Mouse (Mus musculus) MEL (cell line): ENCODE data around the gene Htr6. TPM values are rescaled to one million over a fixed set of nuclear protein-coding genes. Genes with fewer than 3 reads are reported as not detected.

Experiments used
- DNase-seq: peaks from one replicate; pipeline ENCODE4 v3.0.0; 2011; ENCODE audit warnings: low read depth, low spot score
- H3K27ac ChIP-seq: 2 replicates; pipeline ENCODE4 v1.5.1; 2012; ENCODE audit warnings: low read depth, mild to moderate bottlenecking, control low read depth, low read length, moderate library complexity; ENCODE audit not compliant: control insufficient read depth
- H3K27me3 ChIP-seq, 2 experiments: fragments of 150-350 bp in 1 of 2; sonication (generic) in 1 of 2; 2 replicates each; pipeline ENCODE4 v1.6.1; 2012; ENCODE audit warnings: low read length in 2 of 2, mild to moderate bottlenecking in 2 of 2, improper control_type of control experiment in 1 of 2, moderate library complexity in 1 of 2; ENCODE audit not compliant: insufficient read depth in 2 of 2, control insufficient read depth in 1 of 2
- H3K36me3 ChIP-seq, 2 experiments: 2 replicates each; pipeline ENCODE4 v1.6.1; 2012 to 2014; ENCODE audit warnings: low read length in 2 of 2, improper control_type of control experiment in 1 of 2, inconsistent platforms in 1 of 2, mild to moderate bottlenecking in 1 of 2; ENCODE audit not compliant: insufficient read depth in 2 of 2, control insufficient read depth in 1 of 2
- H3K4me1 ChIP-seq, 2 experiments: fragments of 150-350 bp in 1 of 2; sonication (generic) in 1 of 2; 2 replicates each; pipeline ENCODE4 v1.6.1; 2012; ENCODE audit warnings: low read length in 2 of 2, improper control_type of control experiment in 1 of 2, mild to moderate bottlenecking in 1 of 2; ENCODE audit not compliant: insufficient read depth in 2 of 2, control insufficient read depth in 1 of 2
- H3K4me3 ChIP-seq, 2 experiments: fragments of 150-350 bp in 1 of 2; sonication (generic) in 1 of 2; 2 replicates each; pipeline ENCODE4 v1.5.1; 2012; ENCODE audit warnings: low read depth in 2 of 2, low read length in 2 of 2, mild to moderate bottlenecking in 2 of 2, moderate library complexity in 2 of 2, control low read depth in 1 of 2, improper control_type of control experiment in 1 of 2; ENCODE audit not compliant: control insufficient read depth in 1 of 2, insufficient read depth in 1 of 2
- H3K79me2 ChIP-seq: 2 replicates; pipeline ENCODE4 v1.6.1; 2012; ENCODE audit warnings: mild to moderate bottlenecking, low read length, moderate library complexity; ENCODE audit not compliant: control insufficient read depth, poor library complexity, insufficient read depth
- H3K9ac ChIP-seq: 2 replicates; pipeline ENCODE4 v1.6.1; 2012; ENCODE audit warnings: low read depth, mild to moderate bottlenecking, control low read depth, low read length, moderate library complexity; ENCODE audit not compliant: control insufficient read depth, poor library complexity, severe bottlenecking
- H3K9me3 ChIP-seq: fragments of 150-350 bp; sonication (generic); replicated peaks from 2 replicates; pipeline ENCODE4 v1.6.1; 2012; ENCODE audit warnings: mild to moderate bottlenecking, low read length, improper control_type of control experiment, moderate library complexity; ENCODE audit not compliant: insufficient read depth
- ELF1 ChIP-seq: IDR thresholded peaks from 2 replicates; pipeline ENCODE4 v1.6.1; 2014; ENCODE audit warnings: low read depth, mild to moderate bottlenecking, inconsistent platforms, low read length, improper control_type of control experiment, moderate library complexity
- ETS1 ChIP-seq: IDR thresholded peaks from 2 replicates; pipeline ENCODE4 v1.6.1; 2012; ENCODE audit warnings: low read depth, mild to moderate bottlenecking, inconsistent platforms, low read length, improper control_type of control experiment, moderate library complexity
- GABPA ChIP-seq: IDR thresholded peaks from 2 replicates; pipeline ENCODE4 v1.6.1; 2012; ENCODE audit warnings: low read depth, mild to moderate bottlenecking, inconsistent platforms, low read length, improper control_type of control experiment, moderate library complexity
- KAT2A ChIP-seq: conservative IDR thresholded peaks from 2 replicates; pipeline ENCODE4 v1.6.1; 2012; ENCODE audit warnings: low read depth, low read length, improper control_type of control experiment, inconsistent platforms
- MAFK ChIP-seq: IDR thresholded peaks from 2 replicates; pipeline ENCODE4 v1.6.1; 2011; ENCODE audit warnings: low read depth, mild to moderate bottlenecking, low read length, improper control_type of control experiment, borderline replicate concordance
- MXI1 ChIP-seq: IDR thresholded peaks from 2 replicates; pipeline ENCODE4 v1.6.1; 2011; ENCODE audit warnings: mild to moderate bottlenecking, low read depth, low read length, improper control_type of control experiment
- MYC ChIP-seq: IDR thresholded peaks from 2 replicates; pipeline ENCODE4 v1.6.1; 2011; ENCODE audit warnings: low read depth, mild to moderate bottlenecking, low read length, improper control_type of control experiment, moderate library complexity
- NELFE ChIP-seq: IDR thresholded peaks from 2 replicates; pipeline ENCODE4 v1.6.1; 2011; ENCODE audit warnings: low read depth, low read length, improper control_type of control experiment
- NRF1 ChIP-seq: IDR thresholded peaks from 2 replicates; pipeline ENCODE4 v1.6.1; 2014; ENCODE audit warnings: low read depth, mild to moderate bottlenecking, inconsistent platforms, low read length, improper control_type of control experiment, moderate library complexity; ENCODE audit not compliant: poor library complexity, insufficient read depth, severe bottlenecking
- POLR2A ChIP-seq, 2 experiments: IDR thresholded peaks; 2 replicates each; pipeline ENCODE4 v1.6.1; 2011 to 2012; ENCODE audit warnings: low read length in 2 of 2, mild to moderate bottlenecking in 2 of 2, control low read depth in 1 of 2, improper control_type of control experiment in 1 of 2, low read depth in 1 of 2, moderate library complexity in 1 of 2; ENCODE audit not compliant: control insufficient read depth in 1 of 2, insufficient read depth in 1 of 2, poor library complexity in 1 of 2
- POLR2AphosphoS2 ChIP-seq: IDR thresholded peaks from 2 replicates; pipeline ENCODE4 v1.6.1; 2011; ENCODE audit warnings: low read length, improper control_type of control experiment
- POLR2AphosphoS5 ChIP-seq: IDR thresholded peaks from 2 replicates; pipeline ENCODE4 v1.6.1; 2012; ENCODE audit warnings: low read depth, borderline replicate concordance, mild to moderate bottlenecking, inconsistent platforms, low read length, moderate library complexity, mixed read lengths
- RCOR1 ChIP-seq: IDR thresholded peaks from 2 replicates; pipeline ENCODE4 v1.6.1; 2012; ENCODE audit warnings: low read depth, mild to moderate bottlenecking, inconsistent platforms, low read length, improper control_type of control experiment
- SMC3 ChIP-seq: IDR thresholded peaks from 2 replicates; pipeline ENCODE4 v1.6.1; 2011; ENCODE audit warnings: low read depth, low read length, improper control_type of control experiment
- TBP ChIP-seq: IDR thresholded peaks from 2 replicates; pipeline ENCODE4 v1.8.0; 2011; ENCODE audit warnings: low read depth, low read length, improper control_type of control experiment
- USF1 ChIP-seq: IDR thresholded peaks from 2 replicates; pipeline ENCODE4 v1.6.1; 2014; ENCODE audit warnings: low read depth, mild to moderate bottlenecking, inconsistent platforms, low read length, improper control_type of control experiment, moderate library complexity
- ZC3H11A ChIP-seq: IDR thresholded peaks from 2 replicates; pipeline ENCODE4 v1.6.1; 2012; ENCODE audit warnings: low read depth, mild to moderate bottlenecking, inconsistent platforms, low read length, improper control_type of control experiment
- ZKSCAN1 ChIP-seq: IDR thresholded peaks from 2 replicates; pipeline ENCODE4 v1.6.1; 2012; ENCODE audit warnings: low read depth, mild to moderate bottlenecking, inconsistent platforms, low read length, improper control_type of control experiment, moderate library complexity
- ZNF384 ChIP-seq: IDR thresholded peaks from 2 replicates; pipeline ENCODE4 v1.6.1; 2012; ENCODE audit warnings: low read depth, mild to moderate bottlenecking, inconsistent platforms, low read length, improper control_type of control experiment
- polyA plus RNA-seq, 2 experiments: library from polyadenylated mRNA; stranded (reverse) in 1 of 2; unstranded in 1 of 2; fragments of >175 nt in 1 of 2; fragments of >200 nt in 1 of 2; gene quantifications; 2 replicates each; pipeline versions ENCODE4 v1.2.1 to v1.2.4; 2012; ENCODE audit warnings: low replicate concordance in 2 of 2, low read depth in 1 of 2; ENCODE audit not compliant: insufficient read length in 2 of 2, insufficient read depth in 1 of 2, missing spikeins in 1 of 2
- total RNA-seq: library from RNA; depleted of rRNA; stranded (reverse); fragments of 300-350 nt; gene quantifications from 2 replicates; pipeline ENCODE4 v1.2.3, GENCODE M21; 2012

Htr6 gene
- total and polyA plus RNA-seq, 3 experiments = 0.08 TPM; not detected in 2

DNA sequence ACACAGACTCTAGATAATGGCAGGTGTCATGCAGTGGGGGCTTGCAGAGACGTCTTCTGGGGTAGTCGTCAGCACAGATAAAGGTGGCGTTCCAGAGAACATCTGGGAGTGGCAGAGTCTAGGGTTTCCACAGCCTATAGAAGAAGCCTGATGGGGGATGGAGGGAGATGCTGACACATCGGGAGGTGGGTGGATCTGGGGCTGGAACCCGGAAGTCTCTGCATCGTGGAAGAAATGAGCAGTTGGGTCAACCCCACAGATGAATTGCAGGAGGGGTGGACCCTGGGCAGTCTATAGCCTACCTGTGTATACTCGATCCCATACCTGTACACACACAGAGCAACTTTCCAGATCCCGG is 41.4 kb downstream of the Htr6 start:
- H3K4me3 ChIP-seq = no peak overlapping the region
- no peaks in the 10 kb centered on the region for H3K9me3 ChIP-seq
- H3K4me1 ChIP-seq = no peaks in the 10 kb centered on the region
- no peak overlapping the region for H3K27ac ChIP-seq
- H3K79me2 ChIP-seq = no peaks in the 10 kb centered on the region
- H3K27me3 ChIP-seq = no peaks in the 10 kb centered on the region
- TF ChIP-seq ZKSCAN1 = no peak
- TF ChIP-seq MXI1 = no peak
- TF ChIP-seq ETS1 = no peak
- TF ChIP-seq POLR2AphosphoS2 = no peak
- no peak for TF ChIP-seq ZC3H11A
- no peak for TF ChIP-seq POLR2A (IDR thresholded peaks at IDR 0.05; ENCODE audit: control insufficient read depth in 1 of 2, insufficient read depth in 1 of 2, low read depth in 1 of 2, low read length in 2 of 2, poor library complexity in 1 of 2)
- TF ChIP-seq ZNF384 = no peak
- no peak for TF ChIP-seq POLR2AphosphoS5
- no peak for TF ChIP-seq MAFK
- TF ChIP-seq TBP = no peak
- TF ChIP-seq MYC = no peak
- no peak for TF ChIP-seq RCOR1
- no peak for TF ChIP-seq NRF1
- no peak for DNase-seq
- H3K9ac ChIP-seq = no peak overlapping the region
- no peaks in the 10 kb centered on the region for H3K36me3 ChIP-seq

DNA sequence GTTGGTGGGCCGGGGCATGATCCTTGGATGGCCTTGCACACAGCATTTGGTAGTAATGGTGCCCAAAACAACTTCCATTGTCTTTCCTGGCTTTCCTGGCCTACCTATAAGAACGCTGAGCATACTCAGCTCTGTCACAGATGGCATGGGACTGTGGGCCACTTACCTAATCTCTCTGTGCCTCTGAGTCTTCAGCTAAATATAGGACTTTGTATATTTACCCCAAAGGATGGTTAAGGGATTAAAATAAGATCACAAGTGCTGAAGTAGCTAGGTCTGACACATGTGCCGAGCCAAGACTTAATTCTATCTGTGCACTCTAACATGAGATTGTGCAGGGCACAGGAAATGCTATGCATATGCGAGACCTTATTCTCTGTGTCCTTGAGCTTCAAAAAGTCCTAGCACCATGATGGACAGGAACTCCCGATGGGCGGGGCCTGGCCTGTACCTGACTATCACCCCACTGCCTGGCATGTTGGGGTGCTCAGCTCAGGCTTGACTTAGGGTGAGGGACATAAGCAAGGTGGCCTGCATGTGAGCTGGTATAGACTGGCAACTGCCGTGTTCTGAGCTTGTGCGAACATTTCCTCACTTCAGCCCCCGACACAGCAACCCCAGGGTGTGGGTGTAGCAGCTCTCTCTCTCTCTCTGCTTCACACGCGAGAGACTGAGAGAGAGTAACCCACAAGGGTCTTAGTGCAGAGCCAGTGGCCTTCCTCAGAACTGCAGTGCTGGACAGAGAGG is 41.9 kb downstream of the Htr6 start:
- Histone ChIP-seq H3K27ac (no peak overlapping the region), H3K4me1 (no peaks in the 10 kb centered on the region), H3K79me2 (no peaks in the 10 kb centered on the region), H3K4me3 (no peak overlapping the region), H3K9ac (no peak overlapping the region), H3K36me3 (no peaks in the 10 kb centered on the region), H3K9me3 (no peaks in the 10 kb centered on the region), H3K27me3 (no peaks in the 10 kb centered on the region)
- no peak for DNase-seq
- TF ChIP-seq MXI1 (no peak), ELF1 (no peak), TBP (no peak), KAT2A (no peak), NRF1 (no peak), MAFK (no peak), RCOR1 (no peak), SMC3 (no peak), ZC3H11A (no peak), USF1 (no peak), GABPA (no peak), NELFE (no peak)
